Mouse (Mus musculus) testis, adult 2 months (tissue): Measurements from ENCODE around the gene Gm45711. TPM values are rescaled to one million over a fixed set of nuclear protein-coding genes. Genes with fewer than 3 reads are reported as not detected.
A peak's percentile ranks its signal among the peaks of the same experiment; 100 is the strongest.
"Not testable (repeated sequence)": the region's sequence is repeated elsewhere in the genome, so short reads cannot be mapped to it uniquely, and the experiment has no call there.

Source experiments
- H3K27ac ChIP-seq: fragments of 200-500 bp; 2 replicates; pipeline ENCODE4 v1.5.1; 2012; ENCODE audit warnings: low read depth, low read length; ENCODE audit not compliant: control insufficient read depth, insufficient read depth
- H3K27me3 ChIP-seq: fragments of 200-500 bp; 2 replicates; pipeline ENCODE4 v1.6.1; 2012; ENCODE audit warnings: mild to moderate bottlenecking, low read length, moderate library complexity; ENCODE audit not compliant: control insufficient read depth, insufficient read depth
- H3K36me3 ChIP-seq: fragments of 200-500 bp; 2 replicates; pipeline ENCODE4 v1.6.1; 2012; ENCODE audit warnings: mild to moderate bottlenecking, low read length; ENCODE audit not compliant: control insufficient read depth, insufficient read depth
- H3K4me1 ChIP-seq: fragments of 200-500 bp; 2 replicates; pipeline ENCODE4 v1.6.1; 2012; ENCODE audit warnings: low read length; ENCODE audit not compliant: control insufficient read depth, insufficient read depth
- H3K4me3 ChIP-seq: fragments of 200-500 bp; 2 replicates; pipeline ENCODE4 v1.5.1; 2012; ENCODE audit warnings: low read depth, mild to moderate bottlenecking, low read length, moderate library complexity, mixed read lengths; ENCODE audit not compliant: control insufficient read depth
- CTCF ChIP-seq: fragments of 200-500 bp; IDR thresholded peaks from 2 replicates; pipeline ENCODE4 v1.5.1; 2012; ENCODE audit warnings: low read depth, mild to moderate bottlenecking, inconsistent platforms, low read length, moderate library complexity; ENCODE audit not compliant: control insufficient read depth, insufficient read depth, insufficient replicate concordance
- POLR2A ChIP-seq: fragments of 200-500 bp; IDR thresholded peaks from 2 replicates; pipeline ENCODE4 v1.6.1; 2012; ENCODE audit warnings: low read depth, mild to moderate bottlenecking, inconsistent platforms, low read length, moderate library complexity; ENCODE audit not compliant: control insufficient read depth
- polyA plus RNA-seq: library from polyadenylated mRNA; depleted of rRNA; stranded (reverse); fragments of >200 nt; gene quantifications from 2 replicates; pipeline ENCODE4 v1.2.3, GENCODE M21; 2012; rRNA removed

The Gm45711 gene
- 52.5 and 57.0 TPM in 2 replicates for polyA plus RNA-seq

- peak within 1 kb of the TSS; percentile 73 for H3K4me3 ChIP-seq
These were observed at the start of gene Gm45711, which contains the start of gene Cmtm1 for GRCm38 (mm10) chr8:104309441-104310155. Gm45711 (minus strand) TSS chr8:104310081. Cmtm1 (minus strand) TSS chr8:104310145.

GRCm38 (mm10) chr8:104358637-104359036 is 48.8 kb upstream of the Gm45711 start:
- no peaks in the 10 kb centered on the region for H3K4me1 ChIP-seq
- no peaks in the 10 kb centered on the region for H3K36me3 ChIP-seq
- H3K27ac ChIP-seq = no peak overlapping the region
- H3K27me3 ChIP-seq = no peaks in the 10 kb centered on the region
- no peak for TF ChIP-seq POLR2A
- TF ChIP-seq CTCF = no peak
- no peak overlapping the region for H3K4me3 ChIP-seq

More at GRCm38 (mm10) chr8:104309441-104310155, at the start of gene Gm45711, which contains the start of gene Cmtm1:
- peak within 1 kb of the TSS; percentile 45; the same call in 1 of the 2 replicates for H3K27ac ChIP-seq
- not testable (repeated sequence) for H3K27me3 ChIP-seq, H3K4me1 ChIP-seq, H3K36me3 ChIP-seq
- TF ChIP-seq POLR2A = peak; percentile 40; the same call in 1 of the 2 replicates

GRCm38 (mm10) chr8:104354504-104354903 is 44.6 kb upstream of the Gm45711 start:
- Histone ChIP-seq H3K36me3 (no peaks in the 10 kb centered on the region), H3K27ac (no peak overlapping the region), H3K4me3 (no peak overlapping the region), H3K27me3 (no peaks in the 10 kb centered on the region), H3K4me1 (no peaks in the 10 kb centered on the region)
- TF ChIP-seq POLR2A (no peak), CTCF (no peak)

GRCm38 (mm10) chr8:104353186-104353585 is 43.3 kb upstream of the Gm45711 start:
- H3K4me3 ChIP-seq = no peak overlapping the region
- TF ChIP-seq POLR2A = no peak
- TF ChIP-seq CTCF = peak; percentile 2; the same call in 1 of the 2 replicates
- H3K27me3 ChIP-seq = no peaks in the 10 kb centered on the region
- H3K36me3 ChIP-seq = no peaks in the 10 kb centered on the region
- H3K4me1 ChIP-seq = no peaks in the 10 kb centered on the region; the same call in 1 of the 2 replicates
- no peak overlapping the region for H3K27ac ChIP-seq

- H3K36me3 ChIP-seq = no peaks in the 10 kb centered on the region
- TF ChIP-seq POLR2A (no peak), CTCF (no peak)
- no peaks in the 10 kb centered on the region for H3K27me3 ChIP-seq
- peaks cover 5% of the 10 kb centered on the region; the same call in 1 of the 2 replicates for H3K4me1 ChIP-seq
- H3K4me3 ChIP-seq = no peak overlapping the region
- H3K27ac ChIP-seq = no peak overlapping the region
These were observed 40.2 kb upstream of the Gm45711 start for GRCm38 (mm10) chr8:104350047-104350446.

GRCm38 (mm10) chr8:104348971-104349370 is 39.1 kb upstream of the Gm45711 start:
- Histone ChIP-seq H3K27ac (no peak overlapping the region), H3K4me1 (peaks cover 5% of the 10 kb centered on the region; the same call in 1 of the 2 replicates), H3K4me3 (no peak overlapping the region), H3K27me3 (no peaks in the 10 kb centered on the region), H3K36me3 (no peaks in the 10 kb centered on the region)
- no peak for TF ChIP-seq CTCF
- no peak for TF ChIP-seq POLR2A

GRCm38 (mm10) chr8:104346706-104347105 is 36.8 kb upstream of the Gm45711 start:
- peaks cover 6% of the 10 kb centered on the region; the same call in 1 of the 2 replicates for H3K4me1 ChIP-seq
- no peak overlapping the region for H3K27ac ChIP-seq
- no peak overlapping the region for H3K4me3 ChIP-seq
- H3K36me3 ChIP-seq = no peaks in the 10 kb centered on the region
- TF ChIP-seq POLR2A (no peak), CTCF (no peak)
- no peaks in the 10 kb centered on the region for H3K27me3 ChIP-seq
